Mouse (Mus musculus): ENCODE measurements at regions not wholly inside any gene's neighbourhood (a gene's known extent, or its start where the extent isn't known, plus 50 kb on each side); places are given as distances from the start of the nearest gene placed in this dataset.

DNA sequence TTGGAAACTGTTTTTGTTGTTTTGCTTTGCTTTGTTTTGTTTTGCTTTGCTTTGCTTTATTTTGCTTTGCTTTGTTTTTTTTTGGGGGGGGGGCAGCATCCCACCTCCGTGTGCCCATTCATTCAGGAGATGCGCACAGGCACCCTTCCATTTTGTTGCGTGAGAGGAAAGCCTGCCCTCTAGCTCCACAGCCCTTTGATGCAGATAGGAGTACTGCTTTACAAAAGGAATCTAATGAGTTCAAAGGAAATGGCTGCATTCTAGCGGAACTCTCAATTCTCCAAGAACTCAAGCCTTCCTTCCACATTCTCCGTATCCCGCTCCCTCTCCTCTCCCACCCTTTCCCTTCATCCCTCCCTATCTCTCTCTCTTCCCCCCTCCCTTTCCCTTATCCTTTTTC lies 89.8 kb upstream of the Cadm1 start:
- TF ChIP-seq POLR2AphosphoS2 (IDR thresholded peaks at IDR 0.05; ENCODE audit: insufficient read length, low read depth) (no peak), POLR2A (IDR thresholded peaks at IDR 0.05; ENCODE audit: insufficient read length, low read depth) (no peak), USF1 (IDR thresholded peaks at IDR 0.05; ENCODE audit: low read depth) (no peak), TCF3 (IDR thresholded peaks at IDR 0.05; ENCODE audit: insufficient read length, low read depth) (no peak)

All from myocyte (in vitro differentiated cells).